Mouse (Mus musculus) monocyte, adult 5-6 weeks (primary cell): ENCODE data around the gene Auts2. TPM values are rescaled to one million over a fixed set of nuclear protein-coding genes. Genes with fewer than 3 reads are reported as not detected.

Experiments used
- ATAC-seq: fragments of 153-309, 156-312 bp; replicated peaks from 2 replicates; pipeline ENCODE4 v1.8.0; 2017; ENCODE audit warnings: mild to moderate bottlenecking; ENCODE audit not compliant: low TSS enrichment, insufficient number of reproducible peaks, severe bottlenecking, poor library complexity, low FRiP score
- total RNA-seq: library from RNA; stranded (forward); fragments of 200-1000, 200-491, 200-594 nt; gene quantifications from 3 replicates; pipeline ENCODE4 v1.2.3, GENCODE M21; 2017

The Auts2 gene
- total RNA-seq, 1 experiment from 2014 or later = not detected

GRCm38 (mm10) chr5:132168224-132168623 lies 374.9 kb downstream of the Auts2 start:
- ATAC-seq = no peak

- no peak for ATAC-seq
These were observed 376.6 kb downstream of the Auts2 start for GRCm38 (mm10) chr5:132166559-132166958.

- no peak for ATAC-seq
These were observed 379.2 kb downstream of the Auts2 start for GRCm38 (mm10) chr5:132163960-132164359.

- ATAC-seq = no peak
These were observed 381.0 kb downstream of the Auts2 start for GRCm38 (mm10) chr5:132162206-132162533.

- no peak for ATAC-seq
These were observed 381.6 kb downstream of the Auts2 start for GRCm38 (mm10) chr5:132161338-132162205.

- no peak for ATAC-seq
These were observed 399.0 kb downstream of the Auts2 start for GRCm38 (mm10) chr5:132144181-132144580.

GRCm38 (mm10) chr5:132140816-132141215 lies 402.3 kb downstream of the Auts2 start:
- no peak for ATAC-seq

- no peak for ATAC-seq
These were observed 407.0 kb downstream of the Auts2 start for GRCm38 (mm10) chr5:132135941-132136663.

GRCm38 (mm10) chr5:132131948-132132347 lies 411.2 kb downstream of the Auts2 start:
- ATAC-seq = no peak

GRCm38 (mm10) chr5:132130577-132130976 lies 412.6 kb downstream of the Auts2 start:
- no peak for ATAC-seq

GRCm38 (mm10) chr5:132126626-132127025 lies 416.5 kb downstream of the Auts2 start:
- ATAC-seq = no peak

- no peak for ATAC-seq
These were observed 427.5 kb downstream of the Auts2 start for GRCm38 (mm10) chr5:132115631-132116030.

GRCm38 (mm10) chr5:132114561-132115301 lies 428.4 kb downstream of the Auts2 start:
- ATAC-seq = no peak

- no peak for ATAC-seq
These were observed 429.7 kb downstream of the Auts2 start for GRCm38 (mm10) chr5:132113480-132113879.

- ATAC-seq = no peak
These were observed 430.5 kb downstream of the Auts2 start for GRCm38 (mm10) chr5:132112666-132113065.

GRCm38 (mm10) chr5:132102426-132102825 lies 440.7 kb downstream of the Auts2 start:
- no peak for ATAC-seq

GRCm38 (mm10) chr5:132098461-132098860 lies 444.7 kb downstream of the Auts2 start:
- no peak for ATAC-seq

GRCm38 (mm10) chr5:132092721-132093120 lies 450.4 kb downstream of the Auts2 start:
- no peak for ATAC-seq

GRCm38 (mm10) chr5:132089496-132090250 lies 453.5 kb downstream of the Auts2 start:
- no peak for ATAC-seq
